Mouse (Mus musculus): ENCODE measurements at regions not wholly inside any gene's neighbourhood (a gene's known extent, or its start where the extent isn't known, plus 50 kb on each side); places are given as distances from the start of the nearest gene placed in this dataset.

GRCm38 (mm10) chr3:8123141-8123540 is 1486.7 kb downstream of the Zfp704 start:
- Histone ChIP-seq H3K9ac (replicated peaks) (no peak overlapping the region), H3K9me3 (ENCODE audit: control insufficient read depth, low read length) (no peaks in the 10 kb centered on the region), H3K4me1 (replicated peaks; ENCODE audit: control insufficient read depth in 2 of 2, insufficient read depth in 2 of 2, low read length in 1 of 2) (no peaks in the 10 kb centered on the region), H3K4me2 (ENCODE audit: low read depth) (no peak overlapping the region), H3K36me3 (replicated peaks; ENCODE audit: control insufficient read depth, insufficient read depth, low read depth) (no peaks in the 10 kb centered on the region), H3K4me3 (ENCODE audit: insufficient read depth in 1 of 2, low read depth in 2 of 2, low read length in 2 of 2) (no peak overlapping the region), H3K27me3 (ENCODE audit: control insufficient read depth, insufficient read depth, low read length) (no peaks in the 10 kb centered on the region), H3K27ac (no peak overlapping the region)
- no peak for TF ChIP-seq EP300 (IDR thresholded peaks at IDR 0.05; ENCODE audit: low read depth)
- no peak for TF ChIP-seq CTCF (IDR thresholded peaks at IDR 0.05; ENCODE audit: low read depth)
- DNase-seq (ENCODE audit: low read depth in 3 of 3, low spot score in 3 of 3) (no peak), ATAC-seq (ENCODE audit: insufficient read depth) (no peak)
- 49% methylated on average over 3 of the region's 3 CpGs for WGBS (ENCODE audit: insufficient replicate concordance)

- Histone ChIP-seq H3K9ac (replicated peaks) (no peak overlapping the region), H3K4me3 (ENCODE audit: insufficient read depth in 1 of 2, low read depth in 2 of 2, low read length in 2 of 2) (no peak overlapping the region), H3K36me3 (replicated peaks; ENCODE audit: control insufficient read depth, insufficient read depth, low read depth) (no peaks in the 10 kb centered on the region), H3K27ac (no peak overlapping the region), H3K4me2 (ENCODE audit: low read depth) (no peak overlapping the region), H3K27me3 (ENCODE audit: control insufficient read depth, insufficient read depth, low read length) (no peaks in the 10 kb centered on the region), H3K4me1 (replicated peaks; ENCODE audit: control insufficient read depth in 2 of 2, insufficient read depth in 2 of 2, low read length in 1 of 2) (no peaks in the 10 kb centered on the region), H3K9me3 (ENCODE audit: control insufficient read depth, low read length) (no peaks in the 10 kb centered on the region)
- ATAC-seq (ENCODE audit: insufficient read depth): no peak
- no peak for DNase-seq (ENCODE audit: low read depth in 3 of 3, low spot score in 3 of 3)
- TF ChIP-seq EP300 (IDR thresholded peaks at IDR 0.05; ENCODE audit: low read depth): no peak
- no peak for TF ChIP-seq CTCF (IDR thresholded peaks at IDR 0.05; ENCODE audit: low read depth)
- 50% methylated on average over 1 of the region's 1 CpGs for WGBS (ENCODE audit: insufficient replicate concordance)
Measured at GRCm38 (mm10) chr3:8098291-8098690, 1478.0 kb upstream of the 1700008P02Rik start.

GRCm38 (mm10) chr3:8084749-8085148 is 1464.5 kb upstream of the 1700008P02Rik start:
- H3K4me2 ChIP-seq (ENCODE audit: low read depth): no peak overlapping the region
- H3K4me1 ChIP-seq (replicated peaks; ENCODE audit: control insufficient read depth in 2 of 2, insufficient read depth in 2 of 2, low read length in 1 of 2): no peaks in the 10 kb centered on the region
- no peaks in the 10 kb centered on the region for H3K9me3 ChIP-seq (ENCODE audit: control insufficient read depth, low read length)
- no peak for DNase-seq (ENCODE audit: low read depth in 3 of 3, low spot score in 3 of 3)
- H3K9ac ChIP-seq (replicated peaks): no peak overlapping the region
- no peaks in the 10 kb centered on the region for H3K36me3 ChIP-seq (replicated peaks; ENCODE audit: control insufficient read depth, insufficient read depth, low read depth)
- TF ChIP-seq EP300 (IDR thresholded peaks at IDR 0.05; ENCODE audit: low read depth): no peak
- TF ChIP-seq CTCF (IDR thresholded peaks at IDR 0.05; ENCODE audit: low read depth): no peak
- no peaks in the 10 kb centered on the region for H3K27me3 ChIP-seq (ENCODE audit: control insufficient read depth, insufficient read depth, low read length)
- WGBS (ENCODE audit: insufficient replicate concordance): 29% methylated on average over 2 of the region's 2 CpGs
- ATAC-seq (ENCODE audit: insufficient read depth): no peak
- H3K4me3 ChIP-seq (ENCODE audit: insufficient read depth in 1 of 2, low read depth in 2 of 2, low read length in 2 of 2): no peak overlapping the region
- no peak overlapping the region for H3K27ac ChIP-seq

GRCm38 (mm10) chr3:8053711-8054110 is 1433.5 kb upstream of the 1700008P02Rik start:
- Histone ChIP-seq H3K9ac (replicated peaks) (no peak overlapping the region), H3K4me2 (ENCODE audit: low read depth) (no peak overlapping the region), H3K36me3 (replicated peaks; ENCODE audit: control insufficient read depth, insufficient read depth, low read depth) (no peaks in the 10 kb centered on the region), H3K4me3 (ENCODE audit: insufficient read depth in 1 of 2, low read depth in 2 of 2, low read length in 2 of 2) (no peak overlapping the region), H3K4me1 (replicated peaks; ENCODE audit: control insufficient read depth in 2 of 2, insufficient read depth in 2 of 2, low read length in 1 of 2) (no peaks in the 10 kb centered on the region), H3K9me3 (ENCODE audit: control insufficient read depth, low read length) (no peaks in the 10 kb centered on the region), H3K27me3 (ENCODE audit: control insufficient read depth, insufficient read depth, low read length) (no peaks in the 10 kb centered on the region), H3K27ac (no peak overlapping the region)
- DNase-seq (ENCODE audit: low read depth in 3 of 3, low spot score in 3 of 3): no peak
- TF ChIP-seq EP300 (IDR thresholded peaks at IDR 0.05; ENCODE audit: low read depth) (no peak), CTCF (IDR thresholded peaks at IDR 0.05; ENCODE audit: low read depth) (no peak)
- ATAC-seq (ENCODE audit: insufficient read depth): no peak

- Histone ChIP-seq H3K27ac (no peak overlapping the region), H3K9me3 (ENCODE audit: control insufficient read depth, low read length) (no peaks in the 10 kb centered on the region), H3K4me3 (ENCODE audit: insufficient read depth in 1 of 2, low read depth in 2 of 2, low read length in 2 of 2) (no peak overlapping the region), H3K27me3 (ENCODE audit: control insufficient read depth, insufficient read depth, low read length) (no peaks in the 10 kb centered on the region), H3K4me2 (ENCODE audit: low read depth) (no peak overlapping the region), H3K9ac (replicated peaks) (no peak overlapping the region), H3K36me3 (replicated peaks; ENCODE audit: control insufficient read depth, insufficient read depth, low read depth) (no peaks in the 10 kb centered on the region), H3K4me1 (replicated peaks; ENCODE audit: control insufficient read depth in 2 of 2, insufficient read depth in 2 of 2, low read length in 1 of 2) (no peaks in the 10 kb centered on the region)
- DNase-seq (ENCODE audit: low read depth in 3 of 3, low spot score in 3 of 3) (no peak), ATAC-seq (ENCODE audit: insufficient read depth) (no peak)
- WGBS (ENCODE audit: insufficient replicate concordance): 53% methylated on average over 4 of the region's 4 CpGs
- TF ChIP-seq EP300 (IDR thresholded peaks at IDR 0.05; ENCODE audit: low read depth): no peak
- no peak for TF ChIP-seq CTCF (IDR thresholded peaks at IDR 0.05; ENCODE audit: low read depth)
Measured at GRCm38 (mm10) chr3:8051167-8051566, 1430.9 kb upstream of the 1700008P02Rik start.
